Mouse (Mus musculus): ENCODE data around the gene Polr2b. TPM values are rescaled to one million over a fixed set of nuclear protein-coding genes. Genes with fewer than 3 reads are reported as not detected.

Gene Polr2b
- polyA plus RNA-seq, 1 experiment: 21.8 TPM

GRCm38 (mm10) chr5:77266886-77267401 lies 43.0 kb upstream of the Polr2b start:
- Histone ChIP-seq H3K27ac (ENCODE audit: control insufficient read depth, insufficient read depth, low read depth, low read length) (peak overlapping the region; percentile 94), H3K4me3 (ENCODE audit: control insufficient read depth, low read depth, low read length) (peak overlapping the region; percentile 96), H3K4me1 (ENCODE audit: control insufficient read depth, insufficient read depth, low read length) (peaks cover 11% of the 10 kb centered on the region), H3K27me3 (ENCODE audit: control insufficient read depth, insufficient read depth, low read length) (no peaks in the 10 kb centered on the region), H3K36me3 (ENCODE audit: control insufficient read depth, insufficient read depth, low read length) (no peaks in the 10 kb centered on the region)
- TF ChIP-seq POLR2A (IDR thresholded peaks at IDR 0.05; ENCODE audit: control insufficient read depth, low read depth, low read length): no peak
- TF ChIP-seq CTCF (IDR thresholded peaks at IDR 0.05; ENCODE audit: control insufficient read depth, insufficient read depth, insufficient replicate concordance, low read depth, low read length): no peak

GRCm38 (mm10) chr5:77267441-77267840 lies 42.5 kb upstream of the Polr2b start:
- no peak for TF ChIP-seq CTCF (IDR thresholded peaks at IDR 0.05; ENCODE audit: control insufficient read depth, insufficient read depth, insufficient replicate concordance, low read depth, low read length)
- TF ChIP-seq POLR2A (IDR thresholded peaks at IDR 0.05; ENCODE audit: control insufficient read depth, low read depth, low read length): no peak
- no peak overlapping the region for H3K27ac ChIP-seq (ENCODE audit: control insufficient read depth, insufficient read depth, low read depth, low read length)

GRCm38 (mm10) chr5:77267957-77268624 lies 41.9 kb upstream of the Polr2b start:
- Histone ChIP-seq H3K36me3 (ENCODE audit: control insufficient read depth, insufficient read depth, low read length) (no peaks in the 10 kb centered on the region), H3K4me3 (ENCODE audit: control insufficient read depth, low read depth, low read length) (no peak overlapping the region)
- TF ChIP-seq POLR2A (IDR thresholded peaks at IDR 0.05; ENCODE audit: control insufficient read depth, low read depth, low read length): no peak
- no peak for TF ChIP-seq CTCF (IDR thresholded peaks at IDR 0.05; ENCODE audit: control insufficient read depth, insufficient read depth, insufficient replicate concordance, low read depth, low read length)

More at GRCm38 (mm10) chr5:77267441-77267840, 42.5 kb upstream of the Polr2b start:
- H3K27me3 ChIP-seq (ENCODE audit: control insufficient read depth, insufficient read depth, low read length): no peaks in the 10 kb centered on the region
- H3K4me3 ChIP-seq (ENCODE audit: control insufficient read depth, low read depth, low read length): no peak overlapping the region
- H3K36me3 ChIP-seq (ENCODE audit: control insufficient read depth, insufficient read depth, low read length): no peaks in the 10 kb centered on the region
- H3K4me1 ChIP-seq (ENCODE audit: control insufficient read depth, insufficient read depth, low read length): peaks cover 11% of the 10 kb centered on the region

GRCm38 (mm10) chr5:77269399-77269798 lies 40.5 kb upstream of the Polr2b start:
- H3K27ac ChIP-seq (ENCODE audit: control insufficient read depth, insufficient read depth, low read depth, low read length): no peak overlapping the region
- TF ChIP-seq CTCF (IDR thresholded peaks at IDR 0.05; ENCODE audit: control insufficient read depth, insufficient read depth, insufficient replicate concordance, low read depth, low read length) (peak; percentile 59; the same call in 1 of the 2 replicates), POLR2A (IDR thresholded peaks at IDR 0.05; ENCODE audit: control insufficient read depth, low read depth, low read length) (no peak)
- H3K4me1 ChIP-seq (ENCODE audit: control insufficient read depth, insufficient read depth, low read length): peaks cover 11% of the 10 kb centered on the region
- no peaks in the 10 kb centered on the region for H3K27me3 ChIP-seq (ENCODE audit: control insufficient read depth, insufficient read depth, low read length)
- H3K36me3 ChIP-seq (ENCODE audit: control insufficient read depth, insufficient read depth, low read length): no peaks in the 10 kb centered on the region
- H3K4me3 ChIP-seq (ENCODE audit: control insufficient read depth, low read depth, low read length): no peak overlapping the region

More at GRCm38 (mm10) chr5:77267957-77268624, 41.9 kb upstream of the Polr2b start:
- Histone ChIP-seq H3K4me1 (ENCODE audit: control insufficient read depth, insufficient read depth, low read length) (peaks cover 11% of the 10 kb centered on the region), H3K27me3 (ENCODE audit: control insufficient read depth, insufficient read depth, low read length) (no peaks in the 10 kb centered on the region), H3K27ac (ENCODE audit: control insufficient read depth, insufficient read depth, low read depth, low read length) (no peak overlapping the region)

GRCm38 (mm10) chr5:77273151-77273550 lies 36.8 kb upstream of the Polr2b start:
- Histone ChIP-seq H3K27ac (ENCODE audit: control insufficient read depth, insufficient read depth, low read depth, low read length) (no peak overlapping the region), H3K36me3 (ENCODE audit: control insufficient read depth, insufficient read depth, low read length) (no peaks in the 10 kb centered on the region), H3K4me1 (ENCODE audit: control insufficient read depth, insufficient read depth, low read length) (no peaks in the 10 kb centered on the region; the same call in 1 of the 2 replicates), H3K4me3 (ENCODE audit: control insufficient read depth, low read depth, low read length) (no peak overlapping the region), H3K27me3 (ENCODE audit: control insufficient read depth, insufficient read depth, low read length) (no peaks in the 10 kb centered on the region)
- TF ChIP-seq POLR2A (IDR thresholded peaks at IDR 0.05; ENCODE audit: control insufficient read depth, low read depth, low read length) (no peak), CTCF (IDR thresholded peaks at IDR 0.05; ENCODE audit: control insufficient read depth, insufficient read depth, insufficient replicate concordance, low read depth, low read length) (no peak)

- Histone ChIP-seq H3K27ac (ENCODE audit: control insufficient read depth, insufficient read depth, low read depth, low read length) (no peak overlapping the region), H3K4me3 (ENCODE audit: control insufficient read depth, low read depth, low read length) (no peak overlapping the region), H3K36me3 (ENCODE audit: control insufficient read depth, insufficient read depth, low read length) (no peaks in the 10 kb centered on the region), H3K27me3 (ENCODE audit: control insufficient read depth, insufficient read depth, low read length) (no peaks in the 10 kb centered on the region), H3K4me1 (ENCODE audit: control insufficient read depth, insufficient read depth, low read length) (no peaks in the 10 kb centered on the region)
- TF ChIP-seq POLR2A (IDR thresholded peaks at IDR 0.05; ENCODE audit: control insufficient read depth, low read depth, low read length) (no peak), CTCF (IDR thresholded peaks at IDR 0.05; ENCODE audit: control insufficient read depth, insufficient read depth, insufficient replicate concordance, low read depth, low read length) (no peak; the same call in 1 of the 2 replicates)
Measured at GRCm38 (mm10) chr5:77275950-77276349, 34.0 kb upstream of the Polr2b start.

GRCm38 (mm10) chr5:77277204-77277603 lies 32.7 kb upstream of the Polr2b start:
- Histone ChIP-seq H3K36me3 (ENCODE audit: control insufficient read depth, insufficient read depth, low read length) (peaks cover 6% of the 10 kb centered on the region), H3K27ac (ENCODE audit: control insufficient read depth, insufficient read depth, low read depth, low read length) (no peak overlapping the region), H3K27me3 (ENCODE audit: control insufficient read depth, insufficient read depth, low read length) (no peaks in the 10 kb centered on the region), H3K4me1 (ENCODE audit: control insufficient read depth, insufficient read depth, low read length) (peaks cover 5% of the 10 kb centered on the region), H3K4me3 (ENCODE audit: control insufficient read depth, low read depth, low read length) (no peak overlapping the region)
- TF ChIP-seq CTCF (IDR thresholded peaks at IDR 0.05; ENCODE audit: control insufficient read depth, insufficient read depth, insufficient replicate concordance, low read depth, low read length) (no peak), POLR2A (IDR thresholded peaks at IDR 0.05; ENCODE audit: control insufficient read depth, low read depth, low read length) (no peak)
